Mouse (Mus musculus) liver, embryonic 15.5 days (tissue): Measurements from ENCODE around the gene Syf2. TPM values are rescaled to one million over a fixed set of nuclear protein-coding genes. Genes with fewer than 3 reads are reported as not detected.
A peak's percentile ranks its signal among the peaks of the same experiment; 100 is the strongest.

Experiments used
- ATAC-seq: fragments of 200-750 bp; cut with Nextera tagmentation; 2 replicates; pipeline ENCODE4 v1.8.0; 2017; ENCODE audit warnings: moderate number of reproducible peaks, mild to moderate bottlenecking, moderate library complexity; ENCODE audit not compliant: insufficient read depth
- H3K27ac ChIP-seq: fragments of 300-500 bp; sonication (generic); replicated peaks from 2 replicates; pipeline ENCODE4 v1.5.1; 2015; ENCODE audit warnings: mild to moderate bottlenecking, inconsistent platforms
- H3K27me3 ChIP-seq: fragments of 300-500 bp; sonication (generic); 2 replicates; pipeline ENCODE4 v1.6.1; 2015; ENCODE audit warnings: mild to moderate bottlenecking, inconsistent platforms
- H3K36me3 ChIP-seq: fragments of 300-500 bp; sonication (generic); replicated peaks from 2 replicates; pipeline ENCODE4 v1.6.1; 2015; ENCODE audit warnings: moderate library complexity, mild to moderate bottlenecking, inconsistent platforms
- H3K4me1 ChIP-seq: fragments of 300-500 bp; sonication (generic); replicated peaks from 2 replicates; pipeline ENCODE4 v1.6.1; 2015; ENCODE audit warnings: inconsistent platforms
- H3K4me2 ChIP-seq: fragments of 300-500 bp; sonication (generic); 2 replicates; pipeline ENCODE4 v1.6.1; 2015; ENCODE audit warnings: moderate library complexity, mild to moderate bottlenecking, inconsistent platforms
- H3K4me3 ChIP-seq: fragments of 300-500 bp; sonication (generic); replicated peaks from 2 replicates; pipeline ENCODE4 v1.5.1; 2015; ENCODE audit warnings: mild to moderate bottlenecking, inconsistent platforms
- H3K9ac ChIP-seq: fragments of 300-500 bp; sonication (generic); 2 replicates; pipeline ENCODE4 v1.6.1; 2015; ENCODE audit warnings: moderate library complexity, mild to moderate bottlenecking, inconsistent platforms
- H3K9me3 ChIP-seq: fragments of 300-500 bp; sonication (generic); replicated peaks from 2 replicates; pipeline ENCODE4 v1.6.1; 2016; ENCODE audit warnings: inconsistent platforms
- WGBS: fragments of 180-500 bp; shearing (Covaris S2); methylation state at CpG from one replicate; pipeline ENCODE4 v1.1.7; 2015; ENCODE audit warnings: mixed read lengths; ENCODE audit not compliant: insufficient replicate concordance; 5-methylcytosine and 5-hydroxymethylcytosine counted together
- polyA plus RNA-seq: library from polyadenylated mRNA; unstranded; fragments of >200 nt; fragmentation: Nextera tagmentation; extraction: Ambion mirVana; gene quantifications from 2 replicates; pipeline ENCODE4 v1.2.1, GENCODE M21; 2015

Syf2 gene
- polyA plus RNA-seq, 1 experiment from 2014 or later = 50.2 TPM

GRCm38 (mm10) chr4:134950518-134951091, 19.9 kb downstream of the Syf2 start:
- ATAC-seq = no peak
- Histone ChIP-seq H3K36me3 (no peaks in the 10 kb centered on the region), H3K4me1 (peaks cover 8% of the 10 kb centered on the region), H3K4me3 (no peak overlapping the region), H3K27me3 (peaks cover 26% of the 10 kb centered on the region), H3K4me2 (no peak overlapping the region), H3K9me3 (no peaks in the 10 kb centered on the region), H3K9ac (no peak overlapping the region), H3K27ac (no peak overlapping the region)
- WGBS = 42% methylated on average over 11 of the region's 11 CpGs

GRCm38 (mm10) chr4:134954461-134954860, 23.8 kb downstream of the Syf2 start:
- ATAC-seq = no peak
- H3K4me1 ChIP-seq = peaks cover 8% of the 10 kb centered on the region
- 43% methylated on average over 15 of the region's 15 CpGs for WGBS
- no peak overlapping the region for H3K9ac ChIP-seq
- peaks cover 45% of the 10 kb centered on the region for H3K27me3 ChIP-seq
- no peak overlapping the region for H3K27ac ChIP-seq
- H3K9me3 ChIP-seq = no peaks in the 10 kb centered on the region
- no peaks in the 10 kb centered on the region for H3K36me3 ChIP-seq
- no peak overlapping the region for H3K4me3 ChIP-seq
- H3K4me2 ChIP-seq = no peak overlapping the region

GRCm38 (mm10) chr4:134955196-134955595, 24.5 kb downstream of the Syf2 start:
- Histone ChIP-seq H3K27ac (no peak overlapping the region), H3K9me3 (no peaks in the 10 kb centered on the region), H3K9ac (no peak overlapping the region), H3K4me1 (peaks cover 8% of the 10 kb centered on the region), H3K4me3 (no peak overlapping the region), H3K4me2 (no peak overlapping the region), H3K27me3 (peaks cover 50% of the 10 kb centered on the region), H3K36me3 (no peaks in the 10 kb centered on the region)
- no peak for ATAC-seq
- WGBS = 85% methylated on average over 2 of the region's 2 CpGs

GRCm38 (mm10) chr4:134955845-134956244, 25.1 kb downstream of the Syf2 start:
- no peak overlapping the region for H3K9ac ChIP-seq
- H3K27ac ChIP-seq = no peak overlapping the region
- WGBS = 35% methylated on average over 3 of the region's 3 CpGs
- no peak overlapping the region for H3K4me3 ChIP-seq
- H3K4me2 ChIP-seq = no peak overlapping the region
- H3K27me3 ChIP-seq = peaks cover 57% of the 10 kb centered on the region
- H3K4me1 ChIP-seq = peaks cover 8% of the 10 kb centered on the region
- ATAC-seq = no peak
- H3K36me3 ChIP-seq = no peaks in the 10 kb centered on the region
- no peaks in the 10 kb centered on the region for H3K9me3 ChIP-seq

GRCm38 (mm10) chr4:134956328-134956727, 25.6 kb downstream of the Syf2 start:
- Histone ChIP-seq H3K36me3 (no peaks in the 10 kb centered on the region), H3K27ac (no peak overlapping the region), H3K4me1 (peaks cover 8% of the 10 kb centered on the region), H3K4me3 (no peak overlapping the region), H3K9ac (no peak overlapping the region), H3K4me2 (no peak overlapping the region), H3K27me3 (peaks cover 62% of the 10 kb centered on the region), H3K9me3 (no peaks in the 10 kb centered on the region)
- no peak for ATAC-seq
- 5% methylated on average over 3 of the region's 3 CpGs for WGBS

- peak overlapping the region; percentile 71 for H3K4me2 ChIP-seq
- 15% methylated on average over 19 of the region's 19 CpGs for WGBS
- H3K4me1 ChIP-seq = peaks cover 28% of the 10 kb centered on the region
- H3K9ac ChIP-seq = peak overlapping the region; percentile 45; the same call in 1 of the 2 replicates
- H3K36me3 ChIP-seq = no peaks in the 10 kb centered on the region
- no peaks in the 10 kb centered on the region for H3K9me3 ChIP-seq
- peak; percentile 63 for ATAC-seq
- H3K27ac ChIP-seq = peak overlapping the region; percentile 41; the same call in 1 of the 2 replicates
- H3K4me3 ChIP-seq = peak overlapping the region; percentile 49
- H3K27me3 ChIP-seq = peaks cover 36% of the 10 kb centered on the region
Measured at GRCm38 (mm10) chr4:134963021-134963776, 32.5 kb downstream of the Syf2 start.

GRCm38 (mm10) chr4:134967887-134968604, 37.3 kb downstream of the Syf2 start:
- H3K9ac ChIP-seq = no peak overlapping the region
- WGBS = 56% methylated on average over 20 of the region's 20 CpGs

GRCm38 (mm10) chr4:134968605-134968976, 37.9 kb downstream of the Syf2 start:
- peaks cover 34% of the 10 kb centered on the region for H3K4me1 ChIP-seq
- H3K9me3 ChIP-seq = no peaks in the 10 kb centered on the region
- peak; percentile 49 for ATAC-seq
- H3K9ac ChIP-seq = no peak overlapping the region
- WGBS = 67% methylated on average over 18 of the region's 18 CpGs
- H3K27ac ChIP-seq = no peak overlapping the region
- peaks cover 19% of the 10 kb centered on the region; the same call in 1 of the 2 replicates for H3K27me3 ChIP-seq
- H3K4me3 ChIP-seq = no peak overlapping the region
- H3K36me3 ChIP-seq = no peaks in the 10 kb centered on the region
- H3K4me2 ChIP-seq = peak overlapping the region; percentile 35

More at GRCm38 (mm10) chr4:134967887-134968604, 37.3 kb downstream of the Syf2 start:
- Histone ChIP-seq H3K27me3 (peaks cover 15% of the 10 kb centered on the region; the same call in 1 of the 2 replicates), H3K4me3 (no peak overlapping the region), H3K36me3 (no peaks in the 10 kb centered on the region), H3K27ac (peak overlapping the region; percentile 45; the same call in 1 of the 2 replicates), H3K4me1 (peaks cover 39% of the 10 kb centered on the region), H3K4me2 (peak overlapping the region; percentile 35), H3K9me3 (no peaks in the 10 kb centered on the region)
- peak; percentile 73 for ATAC-seq

GRCm38 (mm10) chr4:134975261-134975928, 44.7 kb downstream of the Syf2 start:
- Histone ChIP-seq H3K9ac (no peak overlapping the region), H3K4me1 (peaks cover 10% of the 10 kb centered on the region), H3K9me3 (no peaks in the 10 kb centered on the region), H3K36me3 (no peaks in the 10 kb centered on the region), H3K4me3 (no peak overlapping the region), H3K27ac (no peak overlapping the region), H3K4me2 (no peak overlapping the region), H3K27me3 (peaks cover 11% of the 10 kb centered on the region; the same call in 1 of the 2 replicates)
- ATAC-seq = no peak
- 55% methylated on average over 14 of the region's 14 CpGs for WGBS

- H3K9me3 ChIP-seq = no peaks in the 10 kb centered on the region
- peaks cover 11% of the 10 kb centered on the region; the same call in 1 of the 2 replicates for H3K27me3 ChIP-seq
- no peaks in the 10 kb centered on the region for H3K36me3 ChIP-seq
- H3K4me2 ChIP-seq = no peak overlapping the region
- 77% methylated on average over 4 of the region's 4 CpGs for WGBS
- peaks cover 15% of the 10 kb centered on the region for H3K4me1 ChIP-seq
- H3K9ac ChIP-seq = no peak overlapping the region
- H3K27ac ChIP-seq = no peak overlapping the region
- H3K4me3 ChIP-seq = no peak overlapping the region
- no peak for ATAC-seq
Measured at GRCm38 (mm10) chr4:134975929-134976308, 45.2 kb downstream of the Syf2 start.
